Mouse (Mus musculus) ES-Bruce4 (cell line): ENCODE measurements around the gene Diaph2. TPM values are rescaled to one million over a fixed set of nuclear protein-coding genes. Genes with fewer than 3 reads are reported as not detected.

Source experiments
- H3K27ac ChIP-seq: 2 replicates; pipeline ENCODE4 v1.5.1; 2012; ENCODE audit warnings: low read length, inconsistent platforms; ENCODE audit not compliant: insufficient read depth
- H3K27me3 ChIP-seq: 2 replicates; pipeline ENCODE4 v1.6.1; 2012; ENCODE audit warnings: mild to moderate bottlenecking, low read length, inconsistent platforms; ENCODE audit not compliant: control insufficient read depth, poor library complexity, insufficient read depth, severe bottlenecking
- H3K36me3 ChIP-seq: 2 replicates; pipeline ENCODE4 v1.6.1; 2012; ENCODE audit warnings: inconsistent platforms, mild to moderate bottlenecking, low read length, moderate library complexity; ENCODE audit not compliant: control insufficient read depth, poor library complexity, insufficient read depth, severe bottlenecking
- H3K4me1 ChIP-seq: one replicate; pipeline ENCODE4 v1.8.1; 2011; ENCODE audit warnings: low read length; ENCODE audit not compliant: control insufficient read depth, insufficient read depth
- H3K4me3 ChIP-seq: 2 replicates; pipeline ENCODE4 v1.5.1; 2011; ENCODE audit warnings: low read depth, mild to moderate bottlenecking, low read length
- H3K9ac ChIP-seq: 2 replicates; pipeline ENCODE4 v1.6.1; 2012; ENCODE audit warnings: low read depth, mild to moderate bottlenecking, inconsistent platforms; ENCODE audit not compliant: poor library complexity, severe bottlenecking
- H3K9me3 ChIP-seq: replicated peaks from 2 replicates; pipeline ENCODE4 v1.6.1; 2012; ENCODE audit warnings: mild to moderate bottlenecking, low read length, inconsistent platforms; ENCODE audit not compliant: control insufficient read depth, poor library complexity, insufficient read depth, severe bottlenecking
- CTCF ChIP-seq: IDR thresholded peaks from one replicate; pipeline ENCODE4 v1.8.1; 2011; ENCODE audit warnings: low read depth, low read length
- EP300 ChIP-seq: IDR thresholded peaks from 2 replicates; pipeline ENCODE4 v1.6.1; 2011; ENCODE audit warnings: low read depth, low read length; ENCODE audit not compliant: insufficient read depth
- POLR2A ChIP-seq: IDR thresholded peaks from one replicate; pipeline ENCODE4 v1.8.1; 2011; ENCODE audit warnings: low read length; ENCODE audit not compliant: insufficient read depth
- polyA plus RNA-seq: library from polyadenylated mRNA; stranded (reverse); fragments of >200 nt; gene quantifications from 2 replicates; pipeline ENCODE4 v1.2.4, GENCODE M21; 2011; ENCODE audit warnings: low read depth; ENCODE audit not compliant: missing spikeins, insufficient read depth, insufficient read length

Diaph2 gene
- polyA plus RNA-seq, 1 experiment: 26.3 TPM

GRCm38 (mm10) chrX:130253664-130254063 is 504.1 kb downstream of the Diaph2 start:
- Histone ChIP-seq H3K27me3 (no peaks in the 10 kb centered on the region), H3K27ac (no peak overlapping the region), H3K9ac (no peak overlapping the region), H3K9me3 (no peaks in the 10 kb centered on the region), H3K36me3 (no peaks in the 10 kb centered on the region), H3K4me1 (no peaks in the 10 kb centered on the region), H3K4me3 (no peak overlapping the region)
- TF ChIP-seq CTCF (no peak), POLR2A (no peak), EP300 (no peak)

GRCm38 (mm10) chrX:130265707-130266106 is 516.2 kb downstream of the Diaph2 start:
- Histone ChIP-seq H3K36me3 (no peaks in the 10 kb centered on the region), H3K27ac (no peak overlapping the region), H3K27me3 (no peaks in the 10 kb centered on the region), H3K9ac (no peak overlapping the region), H3K9me3 (no peaks in the 10 kb centered on the region), H3K4me1 (no peaks in the 10 kb centered on the region), H3K4me3 (no peak overlapping the region)
- no peak for TF ChIP-seq CTCF
- no peak for TF ChIP-seq EP300

- H3K4me3 ChIP-seq: no peak overlapping the region
- H3K4me1 ChIP-seq: no peaks in the 10 kb centered on the region
- no peaks in the 10 kb centered on the region for H3K36me3 ChIP-seq
- H3K9me3 ChIP-seq: no peaks in the 10 kb centered on the region
- no peak overlapping the region for H3K27ac ChIP-seq
- TF ChIP-seq EP300: no peak
- no peak for TF ChIP-seq POLR2A
- no peak for TF ChIP-seq CTCF
- no peaks in the 10 kb centered on the region for H3K27me3 ChIP-seq
- no peak overlapping the region for H3K9ac ChIP-seq
Measured at GRCm38 (mm10) chrX:130279144-130279543, 529.6 kb downstream of the Diaph2 start.

- H3K4me3 ChIP-seq: no peak overlapping the region
- H3K9me3 ChIP-seq: no peaks in the 10 kb centered on the region
- no peak for TF ChIP-seq CTCF
- H3K27ac ChIP-seq: no peak overlapping the region
- H3K9ac ChIP-seq: no peak overlapping the region
- H3K36me3 ChIP-seq: no peaks in the 10 kb centered on the region
- no peaks in the 10 kb centered on the region for H3K27me3 ChIP-seq
- H3K4me1 ChIP-seq: no peaks in the 10 kb centered on the region
Measured at GRCm38 (mm10) chrX:130281484-130281883, 531.9 kb downstream of the Diaph2 start.

GRCm38 (mm10) chrX:130287032-130287431 is 537.5 kb downstream of the Diaph2 start:
- no peak overlapping the region for H3K4me3 ChIP-seq
- H3K36me3 ChIP-seq: no peaks in the 10 kb centered on the region
- no peaks in the 10 kb centered on the region for H3K4me1 ChIP-seq
- H3K27ac ChIP-seq: no peak overlapping the region
- no peaks in the 10 kb centered on the region for H3K27me3 ChIP-seq
- no peak for TF ChIP-seq POLR2A
- TF ChIP-seq CTCF: no peak
- TF ChIP-seq EP300: no peak
- H3K9me3 ChIP-seq: no peaks in the 10 kb centered on the region
- H3K9ac ChIP-seq: no peak overlapping the region

- Histone ChIP-seq H3K27ac (no peak overlapping the region), H3K4me1 (no peaks in the 10 kb centered on the region), H3K4me3 (no peak overlapping the region), H3K9ac (no peak overlapping the region), H3K36me3 (no peaks in the 10 kb centered on the region), H3K27me3 (no peaks in the 10 kb centered on the region), H3K9me3 (no peaks in the 10 kb centered on the region)
- TF ChIP-seq CTCF (no peak), EP300 (no peak), POLR2A (no peak)
Measured at GRCm38 (mm10) chrX:130289775-130290174, 540.2 kb downstream of the Diaph2 start.
